Mouse (Mus musculus): ENCODE results near the gene Ndufv1.

GRCm38 (mm10) chr19:4017921-4018587, 5.4 kb upstream of the Ndufv1 start:
- TF ChIP-seq CTCF (IDR thresholded peaks at IDR 0.05; ENCODE audit: control insufficient read depth, insufficient read depth, insufficient replicate concordance, low read depth, low read length) (no peak), POLR2A (IDR thresholded peaks at IDR 0.05; ENCODE audit: control insufficient read depth, low read depth, low read length) (no peak)

Measured in testis, adult 2 months (tissue).